Mouse (Mus musculus) hindbrain, embryonic 10.5 days (tissue): Measurements from ENCODE around the gene Cpz. TPM values are rescaled to one million over a fixed set of nuclear protein-coding genes. Genes with fewer than 3 reads are reported as not detected.

ENCODE experiments used
- DNase-seq: peaks from one replicate; pipeline ENCODE4 v3.0.0-alpha.2; 2017; ENCODE audit warnings: low spot score
- H3K27ac ChIP-seq: fragments of 300-500 bp; sonication (generic); 2 replicates; pipeline ENCODE4 v1.5.1; 2016; ENCODE audit warnings: mild to moderate bottlenecking, moderate library complexity
- H3K27me3 ChIP-seq: fragments of 300-500 bp; sonication (generic); 2 replicates; pipeline ENCODE4 v1.6.1; 2016; ENCODE audit warnings: mild to moderate bottlenecking; ENCODE audit not compliant: poor library complexity, insufficient read depth, severe bottlenecking
- H3K36me3 ChIP-seq: fragments of 300-500 bp; sonication (generic); 2 replicates; pipeline ENCODE4 v1.6.1; 2016; ENCODE audit warnings: mild to moderate bottlenecking, moderate library complexity
- H3K4me1 ChIP-seq: fragments of 300-500 bp; sonication (generic); replicated peaks from 2 replicates; pipeline ENCODE4 v1.6.1; 2016; ENCODE audit warnings: mild to moderate bottlenecking
- H3K4me3 ChIP-seq: fragments of 300-500 bp; sonication (generic); 2 replicates; pipeline ENCODE4 v1.5.1; 2016; ENCODE audit warnings: mild to moderate bottlenecking, moderate library complexity
- H3K9me3 ChIP-seq: fragments of 300-500 bp; sonication (generic); 2 replicates; pipeline ENCODE4 v1.6.1; 2016; ENCODE audit warnings: mild to moderate bottlenecking, moderate library complexity
- WGBS: fragments of 180-500 bp; shearing (Covaris S2); methylation state at CpG from one replicate; pipeline ENCODE4 v1.1.7; 2016; 5-methylcytosine and 5-hydroxymethylcytosine counted together
- polyA plus RNA-seq: library from polyadenylated mRNA; unstranded; fragments of >200 nt; fragmentation: Nextera tagmentation; extraction: Ambion mirVana; gene quantifications from 2 replicates; pipeline ENCODE4 v1.2.1, GENCODE M21; 2016

Gene Cpz
- polyA plus RNA-seq, 1 experiment from 2014 or later, result 5.0 TPM

DNA sequence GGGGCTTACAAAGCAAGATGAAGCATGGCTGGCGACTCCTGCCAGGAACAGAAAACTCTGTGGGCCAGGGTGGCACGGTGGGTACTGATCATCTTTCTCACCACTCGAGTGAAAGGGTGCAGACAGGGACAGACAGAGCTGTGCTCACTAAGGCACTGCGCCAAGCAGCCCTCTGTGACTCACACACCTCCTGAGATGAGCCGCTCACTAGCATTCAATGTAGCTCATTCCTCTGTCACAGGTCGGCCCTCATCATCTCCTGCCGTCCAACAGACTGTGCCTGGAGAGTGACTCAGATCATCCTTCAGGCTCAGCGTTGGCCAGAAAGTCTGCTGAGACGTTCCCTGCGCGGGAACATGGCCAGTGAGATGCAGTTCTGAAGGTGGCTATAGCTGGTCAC is 8.7 kb downstream of the Cpz start:
- Histone ChIP-seq H3K4me3 (no peak overlapping the region), H3K4me1 (no peaks in the 10 kb centered on the region; the same call in 1 of the 2 replicates), H3K36me3 (no peaks in the 10 kb centered on the region), H3K27me3 (peaks cover 26% of the 10 kb centered on the region), H3K9me3 (no peaks in the 10 kb centered on the region), H3K27ac (no peak overlapping the region)
- no peak for DNase-seq
- 90% methylated on average over 11 of the region's 11 CpGs for WGBS

DNA sequence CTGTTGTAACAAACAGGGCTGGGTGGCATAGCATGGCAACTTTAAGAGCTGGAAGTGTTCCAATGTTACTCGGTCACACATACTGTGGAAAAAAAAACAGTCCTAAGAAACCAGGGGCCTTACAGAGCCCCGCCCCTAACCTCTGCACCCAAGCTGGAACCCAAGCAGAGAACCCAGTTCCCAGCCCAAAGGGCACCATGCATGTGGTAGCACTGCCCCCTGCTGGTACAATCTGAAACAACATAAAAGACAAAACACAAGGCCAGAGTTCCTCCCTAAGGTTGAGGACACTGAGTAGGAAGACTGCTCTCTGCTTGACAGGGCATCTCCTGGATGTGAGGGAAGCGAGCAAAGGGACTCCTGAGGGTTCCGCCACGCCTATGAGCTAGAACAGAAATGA is 14.9 kb downstream of the Cpz start:
- H3K27me3 ChIP-seq, result peaks cover 44% of the 10 kb centered on the region

DNA sequence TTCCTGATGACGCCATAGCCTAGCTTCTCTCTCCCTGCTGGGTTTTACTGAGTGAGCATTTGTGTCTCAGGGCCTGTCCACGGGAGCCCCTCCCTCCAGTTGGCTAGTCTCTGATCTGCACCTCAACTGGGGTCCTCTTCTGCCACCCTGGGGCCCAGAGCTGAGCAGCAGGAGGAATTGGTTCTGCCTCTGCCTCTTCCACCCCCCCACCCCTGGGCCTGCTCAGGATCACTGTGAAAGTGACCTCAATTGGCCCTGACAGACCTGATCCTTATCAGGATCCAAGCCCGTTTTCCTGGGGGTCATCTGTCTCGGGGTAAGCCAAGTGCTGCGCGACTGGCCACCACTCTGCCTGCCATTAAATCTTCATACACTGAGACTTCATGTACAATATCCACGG is 20.5 kb downstream of the Cpz start:
- peaks cover 47% of the 10 kb centered on the region for H3K27me3 ChIP-seq

More for the DNA sequence above, 14.9 kb downstream of the Cpz start:
- H3K36me3 ChIP-seq, result no peaks in the 10 kb centered on the region
- no peaks in the 10 kb centered on the region; the same call in 1 of the 2 replicates for H3K4me1 ChIP-seq
- H3K4me3 ChIP-seq, result no peak overlapping the region
- H3K27ac ChIP-seq, result no peak overlapping the region
- 23% methylated on average over 5 of the region's 5 CpGs for WGBS
- DNase-seq, result peak; percentile 75
- H3K9me3 ChIP-seq, result no peaks in the 10 kb centered on the region

DNA sequence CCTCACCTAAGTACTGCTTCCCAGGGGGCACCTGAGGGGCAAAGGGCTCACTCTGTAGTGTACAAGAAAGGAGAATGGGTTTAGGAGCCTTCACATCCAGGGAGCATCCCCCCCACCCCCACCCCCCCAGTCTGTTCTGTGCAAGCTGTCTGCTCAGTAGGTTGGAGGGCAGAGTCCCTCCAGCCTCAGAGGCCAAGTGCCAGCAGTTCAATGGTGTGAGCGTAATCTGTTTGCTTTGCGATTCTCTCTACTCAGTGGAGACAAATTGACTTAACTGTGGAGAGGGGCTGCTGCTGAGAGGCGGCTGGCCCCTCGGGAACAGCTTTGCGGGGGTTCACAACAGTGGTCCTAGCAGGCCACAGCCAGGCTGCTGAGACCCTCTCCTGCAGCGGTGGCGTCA is 28.2 kb downstream of the Cpz start:
- no peak overlapping the region for H3K27ac ChIP-seq
- H3K4me1 ChIP-seq, result peaks cover 50% of the 10 kb centered on the region
- no peaks in the 10 kb centered on the region for H3K9me3 ChIP-seq
- 45% methylated on average over 7 of the region's 7 CpGs for WGBS
- H3K36me3 ChIP-seq, result no peaks in the 10 kb centered on the region
- H3K27me3 ChIP-seq, result peaks cover 51% of the 10 kb centered on the region
- DNase-seq, result no peak
- no peak overlapping the region for H3K4me3 ChIP-seq

More for the DNA sequence above, 20.5 kb downstream of the Cpz start:
- H3K4me1 ChIP-seq, result peaks cover 4% of the 10 kb centered on the region; the same call in 1 of the 2 replicates
- no peaks in the 10 kb centered on the region for H3K9me3 ChIP-seq
- no peak overlapping the region for H3K4me3 ChIP-seq
- no peak overlapping the region for H3K27ac ChIP-seq
- DNase-seq, result no peak
- H3K36me3 ChIP-seq, result no peaks in the 10 kb centered on the region
- WGBS, result 76% methylated on average over 7 of the region's 7 CpGs

DNA sequence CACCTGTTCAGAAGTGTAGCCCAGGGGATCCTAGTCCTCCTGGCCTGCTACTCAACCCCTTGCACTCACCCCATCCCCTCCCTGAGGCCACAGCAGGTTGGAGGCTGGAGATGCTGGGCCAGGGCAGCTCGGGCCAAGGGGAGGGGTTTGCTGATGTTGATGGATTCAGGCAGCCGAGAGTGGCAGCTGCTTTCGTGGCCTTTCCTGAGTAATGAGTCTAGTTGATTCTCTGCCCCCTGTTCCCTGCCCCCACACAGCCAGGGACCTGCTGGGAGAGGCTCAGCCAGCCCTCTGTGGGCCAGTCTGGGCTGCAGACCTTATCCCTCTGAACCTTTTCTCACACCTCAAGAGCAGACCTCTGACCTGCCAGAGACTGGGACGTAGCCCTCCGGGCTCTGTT is 29.5 kb downstream of the Cpz start:
- no peak overlapping the region for H3K4me3 ChIP-seq
- no peaks in the 10 kb centered on the region for H3K36me3 ChIP-seq
- H3K4me1 ChIP-seq, result peaks cover 50% of the 10 kb centered on the region
- peaks cover 51% of the 10 kb centered on the region for H3K27me3 ChIP-seq
- 17% methylated on average over 5 of the region's 5 CpGs for WGBS
- H3K27ac ChIP-seq, result peak overlapping the region; percentile 66; the same call in 1 of the 2 replicates
- DNase-seq, result peak; percentile 60
- no peaks in the 10 kb centered on the region for H3K9me3 ChIP-seq

DNA sequence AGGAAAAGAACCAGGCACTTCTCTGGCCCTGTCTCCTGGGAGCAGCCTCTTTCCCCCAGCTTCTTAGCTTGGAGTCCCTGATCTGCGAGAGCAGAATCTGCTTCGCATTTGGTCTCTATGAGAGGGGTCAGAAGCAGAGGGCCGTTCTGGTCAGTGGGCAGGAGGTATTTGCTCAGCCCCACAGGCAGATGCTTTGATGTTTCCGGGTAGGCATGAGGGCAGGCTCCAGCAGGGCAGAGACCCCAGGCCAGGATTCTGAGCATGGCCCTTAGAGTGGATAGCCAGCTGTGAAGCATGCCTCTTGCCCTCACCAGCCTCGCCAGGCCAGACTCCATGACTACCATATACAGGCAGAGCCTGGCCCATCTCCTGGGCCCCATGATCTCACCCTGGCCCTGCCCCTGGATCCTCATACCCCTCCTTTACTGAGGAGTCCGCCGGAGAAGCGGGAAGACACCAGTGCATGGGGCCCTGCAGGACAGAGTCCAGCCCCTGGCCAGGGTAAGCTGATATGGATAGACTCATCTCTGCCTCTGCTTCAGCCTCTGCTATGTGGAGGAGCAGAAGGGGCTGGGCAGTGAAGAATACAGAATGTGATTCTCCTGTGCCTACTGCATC is 30.6 kb downstream of the Cpz start:
- peak; percentile 52 for DNase-seq
- H3K4me3 ChIP-seq, result no peak overlapping the region
- no peaks in the 10 kb centered on the region for H3K36me3 ChIP-seq
- H3K9me3 ChIP-seq, result no peaks in the 10 kb centered on the region
- H3K27me3 ChIP-seq, result peaks cover 48% of the 10 kb centered on the region
- H3K4me1 ChIP-seq, result peaks cover 50% of the 10 kb centered on the region
- H3K27ac ChIP-seq, result peak overlapping the region; percentile 66
- WGBS, result 23% methylated on average over 8 of the region's 8 CpGs

DNA sequence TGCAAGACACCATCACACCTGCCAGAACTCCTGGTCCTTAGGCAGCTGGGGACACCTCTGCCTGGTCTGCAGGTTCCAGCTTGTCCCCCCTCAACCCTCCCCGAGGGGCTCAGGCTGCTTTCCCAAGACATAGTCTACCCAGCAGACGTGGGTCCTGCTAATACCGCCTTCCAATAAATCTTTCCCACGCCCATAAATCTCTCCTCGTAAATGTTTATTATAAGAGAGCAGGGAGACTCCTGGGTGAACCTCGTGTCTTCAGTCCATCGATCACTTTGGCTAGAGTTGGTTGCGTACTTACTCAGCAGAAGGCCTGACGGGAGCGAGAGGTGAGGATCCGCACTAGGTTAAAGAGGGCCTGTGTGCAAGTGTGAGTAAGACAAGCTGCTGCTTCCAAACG is 31.7 kb downstream of the Cpz start:
- WGBS, result 89% methylated on average over 12 of the region's 12 CpGs
- Histone ChIP-seq H3K4me3 (no peak overlapping the region), H3K36me3 (no peaks in the 10 kb centered on the region), H3K4me1 (peaks cover 47% of the 10 kb centered on the region), H3K27me3 (peaks cover 44% of the 10 kb centered on the region), H3K9me3 (no peaks in the 10 kb centered on the region), H3K27ac (no peak overlapping the region)
- no peak for DNase-seq

DNA sequence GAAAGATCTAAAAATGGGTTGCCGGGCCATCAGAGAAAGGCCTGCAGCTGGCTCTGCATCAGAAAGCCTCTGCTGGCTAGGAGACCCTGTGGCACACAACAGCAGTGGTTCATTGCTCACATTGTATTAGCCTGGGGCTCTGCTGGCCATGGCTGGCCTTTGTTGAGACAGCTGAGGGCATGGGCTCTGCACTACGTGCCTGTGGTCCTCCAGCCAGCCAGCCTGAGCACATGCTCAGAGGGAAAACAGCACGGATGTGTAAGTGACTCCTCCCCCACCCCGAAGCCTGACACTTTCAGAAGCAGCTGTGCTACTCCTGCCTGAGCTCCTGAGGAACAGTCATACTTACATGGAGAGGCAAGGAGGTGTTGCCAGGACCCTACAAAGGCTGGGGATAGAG is 46.0 kb downstream of the Cpz start:
- Histone ChIP-seq H3K4me1 (peaks cover 22% of the 10 kb centered on the region), H3K36me3 (no peaks in the 10 kb centered on the region), H3K27ac (peak overlapping the region; percentile 37; the same call in 1 of the 2 replicates), H3K4me3 (no peak overlapping the region), H3K9me3 (no peaks in the 10 kb centered on the region), H3K27me3 (peaks cover 30% of the 10 kb centered on the region)
- DNase-seq, result peak; percentile 26
- 37% methylated on average over 4 of the region's 4 CpGs for WGBS

DNA sequence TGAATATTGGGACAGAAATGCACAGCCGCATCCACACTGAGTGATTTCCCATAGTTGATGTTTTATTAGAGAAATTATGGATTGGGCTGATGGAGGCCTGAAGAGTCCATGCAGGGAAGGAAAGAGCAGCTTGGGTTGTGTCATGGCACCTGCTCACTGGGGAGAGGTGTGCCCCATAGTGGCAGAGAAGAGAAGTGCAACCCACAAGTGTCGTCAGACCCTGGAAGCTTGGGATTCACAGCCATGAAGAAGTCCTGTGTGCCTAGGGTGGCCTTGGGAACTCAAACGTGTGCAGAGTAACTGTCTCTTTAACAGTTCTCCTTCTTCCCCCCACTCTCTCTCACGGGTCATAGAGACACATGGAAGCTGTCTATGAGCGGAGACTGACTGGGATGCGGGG is 50.3 kb downstream of the Cpz start:
- H3K36me3 ChIP-seq, result no peaks in the 10 kb centered on the region
- 48% methylated on average over 6 of the region's 6 CpGs for WGBS
- H3K4me1 ChIP-seq, result peaks cover 27% of the 10 kb centered on the region
- no peak overlapping the region for H3K4me3 ChIP-seq
- peaks cover 57% of the 10 kb centered on the region for H3K27me3 ChIP-seq
- no peaks in the 10 kb centered on the region for H3K9me3 ChIP-seq
- DNase-seq, result peak; percentile 37
- no peak overlapping the region for H3K27ac ChIP-seq

DNA sequence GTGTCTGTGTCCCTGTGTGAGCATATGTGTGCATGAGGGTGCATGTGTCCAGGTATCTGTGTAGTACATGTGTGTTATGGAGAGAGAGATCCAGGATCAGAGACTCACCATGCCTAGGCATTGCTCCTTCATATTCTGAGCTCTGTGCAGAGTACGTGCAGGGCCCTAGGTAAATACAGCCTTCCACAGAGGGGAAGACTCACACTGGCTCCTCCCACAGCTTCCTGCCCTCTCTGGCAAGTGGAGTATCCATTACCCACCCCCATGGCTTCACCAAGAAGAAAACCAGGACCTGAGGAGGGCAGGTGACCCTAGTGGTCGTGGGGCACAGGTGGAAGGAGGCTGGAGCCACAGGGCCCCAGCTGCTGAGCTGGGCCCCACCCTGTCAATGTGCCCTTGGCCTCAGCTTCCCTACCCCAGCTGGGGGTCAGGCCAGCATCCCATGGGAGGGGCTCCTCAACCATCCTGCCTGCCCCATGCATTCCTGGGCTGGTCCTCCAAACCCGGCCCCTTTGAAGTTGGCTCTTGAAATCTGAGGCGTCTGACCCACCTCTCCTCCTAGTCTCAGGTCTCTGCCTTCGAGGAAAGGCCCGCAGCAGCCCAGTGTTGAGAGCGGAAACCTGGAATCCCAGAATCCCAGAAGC is 54.5 kb downstream of the Cpz start:
- Histone ChIP-seq H3K36me3 (no peaks in the 10 kb centered on the region), H3K9me3 (no peaks in the 10 kb centered on the region), H3K27me3 (peaks cover 81% of the 10 kb centered on the region), H3K27ac (no peak overlapping the region), H3K4me1 (peaks cover 24% of the 10 kb centered on the region), H3K4me3 (no peak overlapping the region)
- WGBS, result 37% methylated on average over 7 of the region's 7 CpGs
- no peak for DNase-seq

DNA sequence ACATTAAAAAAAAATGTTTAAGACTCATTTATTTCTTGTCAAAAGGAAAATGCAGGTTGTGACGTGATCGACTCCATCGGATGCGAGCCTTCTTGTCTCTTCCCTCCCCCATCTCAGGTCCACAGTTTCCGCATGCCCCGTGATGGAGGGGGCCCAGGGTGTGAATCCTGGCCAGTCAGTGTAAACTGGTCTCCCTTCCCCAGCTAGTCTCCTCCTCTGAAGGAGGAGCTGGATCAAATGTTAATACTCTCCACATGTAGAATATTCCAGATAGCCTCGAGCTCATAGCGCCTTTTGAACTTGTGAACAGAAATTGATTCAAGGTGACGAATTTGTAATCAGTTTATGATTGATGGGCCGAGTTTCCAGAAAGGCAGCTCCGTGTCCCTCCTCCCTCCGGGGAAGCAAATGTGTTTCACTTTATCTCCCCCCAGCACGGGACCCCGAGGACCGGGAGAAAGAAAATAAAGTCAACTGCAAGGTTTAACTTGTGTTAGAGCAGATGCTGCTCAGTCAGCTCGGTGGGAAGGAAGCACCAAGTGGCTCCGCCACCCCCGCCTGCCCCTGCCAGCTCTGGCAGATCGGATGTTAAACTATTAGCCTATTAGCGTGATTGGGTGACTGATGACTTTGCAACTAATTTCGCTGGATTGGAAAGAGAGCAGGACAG is 59.4 kb downstream of the Cpz start:
- peak; percentile 49 for DNase-seq

DNA sequence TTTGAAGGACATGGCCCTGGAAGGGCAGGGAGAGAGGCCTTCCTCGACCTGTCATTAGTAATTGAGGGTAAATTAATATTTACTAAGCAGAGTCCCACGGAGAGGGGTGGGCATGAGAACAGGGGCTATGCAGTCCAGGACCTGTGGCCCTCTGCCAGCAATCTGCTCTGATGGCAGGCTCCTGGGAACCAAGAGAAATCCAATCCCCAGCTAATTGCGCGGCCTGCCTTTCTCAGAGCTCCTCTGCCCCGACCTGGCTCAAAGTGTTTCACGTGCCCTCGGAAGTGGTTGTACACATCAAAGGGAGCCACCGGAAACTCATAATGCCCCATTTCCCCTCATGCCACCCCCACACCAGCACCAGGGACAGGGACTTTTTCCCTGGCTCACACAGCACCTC is 63.4 kb downstream of the Cpz start:
- peaks cover 42% of the 10 kb centered on the region for H3K4me1 ChIP-seq
- peaks cover 77% of the 10 kb centered on the region for H3K27me3 ChIP-seq
- no peak for DNase-seq
- 65% methylated on average over 8 of the region's 8 CpGs for WGBS
- H3K36me3 ChIP-seq, result no peaks in the 10 kb centered on the region
- peak overlapping the region; percentile 16; the same call in 1 of the 2 replicates for H3K27ac ChIP-seq
- H3K4me3 ChIP-seq, result no peak overlapping the region
- H3K9me3 ChIP-seq, result no peaks in the 10 kb centered on the region

More for the DNA sequence above, 59.4 kb downstream of the Cpz start:
- Histone ChIP-seq H3K4me3 (no peak overlapping the region), H3K9me3 (no peaks in the 10 kb centered on the region), H3K27me3 (peaks cover 94% of the 10 kb centered on the region), H3K36me3 (no peaks in the 10 kb centered on the region), H3K27ac (no peak overlapping the region), H3K4me1 (peaks cover 51% of the 10 kb centered on the region)
- 57% methylated on average over 21 of the region's 21 CpGs for WGBS

DNA sequence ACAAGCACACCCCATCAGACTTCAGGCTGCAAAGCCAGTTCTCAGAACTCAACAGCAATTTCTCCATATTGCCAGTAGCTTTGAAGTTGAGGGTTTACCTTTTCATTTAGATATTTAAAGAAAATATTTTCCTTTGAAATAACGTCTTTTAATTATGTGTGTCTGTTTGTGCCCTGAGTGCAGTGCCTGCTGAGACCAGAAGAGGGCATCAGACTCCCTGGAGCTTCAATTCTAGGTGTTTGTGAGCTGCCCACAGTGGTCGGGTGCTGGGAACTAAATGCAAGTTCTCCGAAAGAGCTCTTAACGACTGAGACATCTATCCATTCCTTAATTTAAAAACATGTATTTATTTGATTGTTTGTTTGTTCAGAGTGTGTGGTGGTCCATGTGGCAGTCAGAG is 65.7 kb downstream of the Cpz start:
- Histone ChIP-seq H3K4me3 (no peak overlapping the region), H3K27me3 (peaks cover 77% of the 10 kb centered on the region), H3K27ac (no peak overlapping the region), H3K9me3 (no peaks in the 10 kb centered on the region), H3K36me3 (no peaks in the 10 kb centered on the region), H3K4me1 (peaks cover 40% of the 10 kb centered on the region)
- no peak for DNase-seq
- WGBS, result 73% methylated on average over 4 of the region's 4 CpGs
